Mouse (Mus musculus) kidney, adult 2 months (tissue): ENCODE results near the gene Ggt1. TPM values are rescaled to one million over a fixed set of nuclear protein-coding genes. Genes with fewer than 3 reads are reported as not detected.

Experiments used
- DNase-seq: peaks from one replicate; pipeline ENCODE4 v3.0.0; 2021
- H3K27ac ChIP-seq: fragments of 200-500 bp; 2 replicates; pipeline ENCODE4 v1.5.1; 2012; ENCODE audit warnings: low read depth, low read length, control low read depth, inconsistent platforms; ENCODE audit not compliant: insufficient read depth
- H3K27me3 ChIP-seq: fragments of 200-500 bp; replicated peaks from 2 replicates; pipeline ENCODE4 v1.6.1; 2012; ENCODE audit warnings: mild to moderate bottlenecking, moderate library complexity, low read length, inconsistent platforms; ENCODE audit not compliant: control insufficient read depth, insufficient read depth
- H3K36me3 ChIP-seq: fragments of 200-500 bp; 2 replicates; pipeline ENCODE4 v1.6.1; 2012; ENCODE audit warnings: mild to moderate bottlenecking, moderate library complexity, low read length, inconsistent platforms; ENCODE audit not compliant: control insufficient read depth, insufficient read depth
- H3K4me1 ChIP-seq: fragments of 200-500 bp; 2 replicates; pipeline ENCODE4 v1.6.1; 2011; ENCODE audit warnings: low read length; ENCODE audit not compliant: control insufficient read depth, insufficient read depth
- H3K4me3 ChIP-seq: fragments of 200-500 bp; 2 replicates; pipeline ENCODE4 v1.5.1; 2011; ENCODE audit warnings: mild to moderate bottlenecking, low read depth, low read length, control low read depth; ENCODE audit not compliant: insufficient read depth
- CTCF ChIP-seq: fragments of 200-500 bp; conservative IDR thresholded peaks from 2 replicates; pipeline ENCODE4 v1.5.1; 2011; ENCODE audit warnings: low read depth, mild to moderate bottlenecking, control low read depth, low read length, moderate library complexity, mixed read lengths; ENCODE audit not compliant: insufficient read depth, insufficient read length
- POLR2A ChIP-seq: fragments of 200-500 bp; IDR thresholded peaks from one replicate; pipeline ENCODE4 v1.6.1; 2011; ENCODE audit warnings: low read depth, low read length, control low read depth
- WGBS: fragments of 180-500 bp; shearing (Covaris S2); methylation state at CpG from one replicate; pipeline ENCODE4 v1.1.7; 2018; 5-methylcytosine and 5-hydroxymethylcytosine counted together
- polyA plus RNA-seq: library from polyadenylated mRNA; depleted of rRNA; stranded (reverse); fragments of >200 nt; gene quantifications from 2 replicates; pipeline ENCODE4 v1.2.3, GENCODE M21; 2012

Ggt1 gene
- polyA plus RNA-seq, 1 experiment, result 881 TPM

GRCm38 (mm10) chr10:75548486-75548885, 12.9 kb upstream of the Ggt1 start:
- TF ChIP-seq POLR2A (no peak), CTCF (no peak)
- Histone ChIP-seq H3K27me3 (no peaks in the 10 kb centered on the region), H3K4me1 (no peaks in the 10 kb centered on the region), H3K27ac (no peak overlapping the region), H3K36me3 (no peaks in the 10 kb centered on the region), H3K4me3 (no peak overlapping the region)
- no peak for DNase-seq
- WGBS, result 37% methylated on average over 14 of the region's 14 CpGs

GRCm38 (mm10) chr10:75549886-75550285, 11.5 kb upstream of the Ggt1 start:
- TF ChIP-seq CTCF, result no peak
- no peak for TF ChIP-seq POLR2A
- DNase-seq, result no peak
- Histone ChIP-seq H3K27ac (no peak overlapping the region), H3K4me1 (no peaks in the 10 kb centered on the region), H3K4me3 (no peak overlapping the region), H3K27me3 (no peaks in the 10 kb centered on the region), H3K36me3 (no peaks in the 10 kb centered on the region)
- WGBS, result 42% methylated on average over 7 of the region's 7 CpGs

- 29% methylated on average over 12 of the region's 12 CpGs for WGBS
- TF ChIP-seq POLR2A (no peak), CTCF (no peak)
- Histone ChIP-seq H3K4me1 (no peaks in the 10 kb centered on the region), H3K4me3 (no peak overlapping the region), H3K27ac (no peak overlapping the region), H3K36me3 (no peaks in the 10 kb centered on the region), H3K27me3 (no peaks in the 10 kb centered on the region)
- no peak for DNase-seq
Measured at GRCm38 (mm10) chr10:75551175-75551574, 10.2 kb upstream of the Ggt1 start.

DNA sequence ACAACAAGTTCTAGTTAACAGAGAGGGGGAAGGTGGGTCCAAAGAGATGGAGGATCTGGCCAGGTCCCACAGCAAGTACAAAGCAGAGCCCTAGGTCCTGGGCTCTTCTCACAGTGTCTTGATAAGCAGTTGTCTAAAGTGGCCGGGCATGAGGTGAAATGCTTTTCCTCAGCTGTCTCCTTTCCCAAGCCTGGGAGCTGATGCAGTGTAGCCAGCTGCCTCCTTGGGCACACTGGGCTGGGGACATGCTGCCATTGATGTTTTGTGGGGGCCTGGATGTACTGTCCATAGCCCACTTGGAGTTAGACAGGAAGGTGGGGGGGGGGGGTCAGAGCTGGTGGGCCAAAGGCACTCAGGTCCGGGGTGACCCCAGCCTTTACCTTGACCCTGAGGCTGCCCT, 9.3 kb upstream of the Ggt1 start:
- no peak for DNase-seq
- no peak overlapping the region for H3K4me3 ChIP-seq
- no peaks in the 10 kb centered on the region for H3K27me3 ChIP-seq
- WGBS, result 70% methylated on average over 2 of the region's 2 CpGs
- TF ChIP-seq POLR2A (no peak), CTCF (no peak)
- H3K4me1 ChIP-seq, result no peaks in the 10 kb centered on the region
- no peaks in the 10 kb centered on the region for H3K36me3 ChIP-seq
- no peak overlapping the region for H3K27ac ChIP-seq

- WGBS, result 84% methylated on average over 13 of the region's 13 CpGs
- H3K4me1 ChIP-seq, result no peaks in the 10 kb centered on the region
- TF ChIP-seq CTCF (no peak), POLR2A (no peak)
- no peak overlapping the region for H3K4me3 ChIP-seq
- no peaks in the 10 kb centered on the region for H3K27me3 ChIP-seq
- no peak overlapping the region for H3K27ac ChIP-seq
- H3K36me3 ChIP-seq, result no peaks in the 10 kb centered on the region
- DNase-seq, result no peak
Measured at GRCm38 (mm10) chr10:75552701-75553450, 8.5 kb upstream of the Ggt1 start.

DNA sequence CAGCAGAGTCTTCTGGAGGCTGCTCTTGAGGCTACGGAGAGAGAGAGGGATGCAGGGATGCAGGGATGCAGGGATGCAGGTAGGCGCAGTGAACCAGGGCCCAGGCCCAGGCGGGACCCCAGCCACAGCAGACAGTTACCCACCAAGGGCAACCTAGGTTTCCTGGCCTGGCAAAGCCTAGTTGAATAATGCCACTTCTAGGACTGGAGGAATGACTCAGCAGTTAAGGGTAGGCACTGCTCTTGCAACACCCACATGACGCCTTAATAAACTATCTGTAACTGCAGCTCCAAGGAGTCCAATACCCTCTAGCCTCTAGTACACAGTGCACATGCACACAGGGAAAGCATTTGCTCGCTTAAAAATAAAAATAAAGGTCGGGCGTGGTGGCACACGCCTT, 7.3 kb upstream of the Ggt1 start:
- H3K4me3 ChIP-seq, result no peak overlapping the region
- H3K36me3 ChIP-seq, result no peaks in the 10 kb centered on the region
- no peak for DNase-seq
- WGBS, result 80% methylated on average over 8 of the region's 8 CpGs
- TF ChIP-seq CTCF, result no peak
- TF ChIP-seq POLR2A, result no peak
- H3K27me3 ChIP-seq, result no peaks in the 10 kb centered on the region
- no peaks in the 10 kb centered on the region for H3K4me1 ChIP-seq
- H3K27ac ChIP-seq, result no peak overlapping the region

GRCm38 (mm10) chr10:75555557-75555956, 5.8 kb upstream of the Ggt1 start:
- no peak overlapping the region for H3K27ac ChIP-seq

GRCm38 (mm10) chr10:75556026-75556425, 5.4 kb upstream of the Ggt1 start:
- no peak overlapping the region for H3K27ac ChIP-seq
- no peaks in the 10 kb centered on the region for H3K27me3 ChIP-seq
- H3K4me3 ChIP-seq, result no peak overlapping the region
- WGBS, result 58% methylated on average over 9 of the region's 9 CpGs
- H3K4me1 ChIP-seq, result 0 out of 2 replicates have a peak, but pooled peaks cover 3% of the 10 kb centered on the region
- no peak for DNase-seq
- no peaks in the 10 kb centered on the region for H3K36me3 ChIP-seq
- TF ChIP-seq CTCF (no peak), POLR2A (no peak)

More at GRCm38 (mm10) chr10:75555557-75555956, 5.8 kb upstream of the Ggt1 start:
- Histone ChIP-seq H3K27me3 (no peaks in the 10 kb centered on the region), H3K4me1 (0 out of 2 replicates have a peak, but pooled peaks cover 3% of the 10 kb centered on the region), H3K36me3 (no peaks in the 10 kb centered on the region), H3K4me3 (no peak overlapping the region)
- TF ChIP-seq CTCF, result no peak
- 90% methylated on average over 6 of the region's 6 CpGs for WGBS
- DNase-seq, result no peak
